In genomic region chr3:145775862-145776261, GRCm38 (mm10) we compare ENCODE assay signal across 15 mouse cellular contexts. TPM values are rescaled to one million over a fixed set of nuclear protein-coding genes. Genes with fewer than 3 reads are reported as not detected.
"Had no signal": no experiment of that assay in that cellular context is flagged by ENCODE, and none has a peak within 500 bp of the region (broad histone marks: within the 10 kb centered on the region; RNA-seq: fewer than 3 reads in every experiment).

No protein-coding gene starts in this region.

- H3K4me3 ChIP-seq: left cerebral cortex, adult 2 months; limb, embryonic 10.5 days; midbrain, embryonic 10.5 days; myocyte; neural tube, embryonic 15.5 days had no signal

- H3K9me3 ChIP-seq: limb, embryonic 10.5 days; midbrain, embryonic 10.5 days; neural tube, embryonic 15.5 days had no signal

- ATAC-seq: hindbrain, postnatal 0 days; lung, postnatal 0 days had no signal

- H3K27me3 ChIP-seq: neural tube, embryonic 15.5 days had no signal

- DNase-seq: lung, adult 2 months; lung, postnatal 36 days; midbrain, embryonic 14.5 days; right cerebral cortex, adult 18-20 months; thymus, adult 2 months; thymus, postnatal 25 days had no signal

- H3K4me2 ChIP-seq: neural tube, embryonic 15.5 days had no signal

- H3K9ac ChIP-seq: liver, embryonic 14.5 days; neural tube, embryonic 15.5 days had no signal

- H3K36me3 ChIP-seq: limb, embryonic 10.5 days; midbrain, embryonic 10.5 days; neural tube, embryonic 15.5 days had no signal

- H3K27ac ChIP-seq: hindbrain, postnatal 0 days; left cerebral cortex, adult 2 months; limb, embryonic 10.5 days; liver, embryonic 14.5 days; midbrain, embryonic 10.5 days; neural tube, embryonic 15.5 days had no signal

RNA-seq across cellular contexts. Expression of gene Ddah1, which starts 17.4 kb away (rescaled TPM):
- total RNA-seq: megakaryocyte progenitor cell, adult 5-6 weeks had no signal
